Mouse (Mus musculus): ENCODE measurements at regions not wholly inside any gene's neighbourhood (a gene's known extent, or its start where the extent isn't known, plus 50 kb on each side); places are given as distances from the start of the nearest gene placed in this dataset.
A peak's percentile ranks its signal among the peaks of the same experiment; 100 is the strongest.
"Not testable (repeated sequence)": the region's sequence is repeated elsewhere in the genome, so short reads cannot be mapped to it uniquely, and the experiment has no call there.

DNA sequence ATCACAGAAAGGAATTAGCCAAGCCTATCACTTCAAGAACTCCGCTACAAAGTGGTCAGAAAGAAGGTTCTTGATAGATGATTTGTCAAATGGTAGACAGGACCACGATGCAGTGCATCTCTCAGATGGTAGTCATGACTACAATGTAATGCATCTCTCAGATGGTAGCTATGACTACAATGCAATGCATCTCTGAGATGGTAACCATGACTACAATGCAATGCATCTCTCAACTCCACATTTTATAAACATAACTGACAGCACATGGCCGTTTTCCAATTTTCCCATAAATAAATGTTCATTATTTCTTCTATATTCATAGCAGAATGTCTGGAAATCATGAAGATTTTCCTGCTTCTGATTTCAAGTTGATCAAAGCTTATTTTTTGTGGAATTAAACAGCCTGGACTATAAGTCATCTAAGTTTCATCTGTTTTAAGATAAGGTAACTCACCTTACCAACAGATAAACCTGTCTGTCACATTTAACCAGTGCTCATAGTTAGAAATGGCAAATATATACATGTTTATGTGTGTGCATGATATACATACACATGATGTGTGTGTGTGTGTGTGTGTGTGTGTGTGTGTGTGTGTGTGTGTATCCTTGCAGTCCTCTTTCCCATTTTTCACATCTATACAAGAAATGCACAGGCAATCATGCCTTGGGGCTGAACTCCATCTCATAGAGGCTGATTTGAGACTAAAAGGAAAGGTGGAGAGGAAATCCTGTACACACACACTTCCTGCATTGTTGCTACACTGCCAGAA is 122.4 kb downstream of the Phf3 start:
- no peak for DNase-seq
- intact Hi-C loops (cut with DNase I) = no loop called here

GRCm38 (mm10) chr1:30741955-30742354 is 131.8 kb downstream of the Phf3 start:
- intact Hi-C loops (cut with DNase I) = no loop called here
- no peak for DNase-seq

DNA sequence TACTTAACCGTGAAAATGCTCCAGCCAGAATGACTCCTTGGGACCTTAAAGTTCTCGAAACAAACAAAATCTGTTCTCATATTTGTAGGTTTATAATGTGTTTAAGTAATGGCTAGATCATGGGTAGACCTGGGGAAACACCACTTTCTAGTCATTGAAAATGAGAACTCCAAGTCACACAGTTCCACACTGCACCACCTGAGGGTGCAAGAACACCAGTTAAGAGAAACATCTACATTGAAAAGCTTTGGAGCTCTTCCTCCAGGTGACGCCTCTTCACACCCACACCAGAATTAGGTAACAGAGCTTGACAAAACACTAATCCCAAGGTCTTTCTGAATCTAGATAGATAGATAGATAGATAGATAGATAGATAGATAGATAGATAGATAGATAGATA is 132.9 kb downstream of the Phf3 start:
- DNase-seq = peak; percentile 3 to 5
- intact Hi-C loops (cut with DNase I) = no loop called here

- no peak for DNase-seq
- intact Hi-C loops (cut with DNase I) = no loop called here
Measured at GRCm38 (mm10) chr1:30721519-30721918, 152.2 kb downstream of the Phf3 start.

- no peak for DNase-seq
- intact Hi-C loops (cut with DNase I) = no loop called here
Measured at GRCm38 (mm10) chr1:30720829-30721228, 152.9 kb downstream of the Phf3 start.

GRCm38 (mm10) chr1:30718578-30718977 is 155.1 kb downstream of the Phf3 start:
- no peak for DNase-seq
- intact Hi-C loops (cut with DNase I) = no loop called here

- DNase-seq = no peak
- intact Hi-C loops (cut with DNase I) = no loop called here
Measured at GRCm38 (mm10) chr1:30716346-30716745, 157.4 kb downstream of the Phf3 start.

DNA sequence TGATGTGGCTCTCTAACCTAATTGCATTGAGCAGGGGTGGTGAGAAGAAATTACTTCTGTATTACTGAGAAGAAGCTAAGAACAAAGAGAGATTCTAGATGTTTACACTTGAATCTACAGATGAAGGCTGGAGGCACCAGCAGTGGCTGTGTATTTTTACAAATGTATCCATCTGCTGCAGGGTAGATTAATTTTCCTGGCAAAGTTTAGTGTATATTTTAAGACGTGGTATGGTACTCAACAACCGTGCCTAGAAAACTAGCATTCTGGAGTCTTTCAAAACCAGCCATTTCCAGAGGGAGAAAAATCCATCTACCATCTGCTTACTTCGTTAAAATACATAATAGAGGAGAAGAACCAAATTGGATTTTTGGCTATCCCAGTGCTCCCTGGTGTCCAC is 172.6 kb downstream of the Phf3 start:
- no peak for DNase-seq
- intact Hi-C loops (cut with DNase I) = no loop called here

- DNase-seq = no peak
- intact Hi-C loops (cut with DNase I) = no loop called here
Measured at GRCm38 (mm10) chr1:30700399-30701081, 173.2 kb downstream of the Phf3 start.

DNA sequence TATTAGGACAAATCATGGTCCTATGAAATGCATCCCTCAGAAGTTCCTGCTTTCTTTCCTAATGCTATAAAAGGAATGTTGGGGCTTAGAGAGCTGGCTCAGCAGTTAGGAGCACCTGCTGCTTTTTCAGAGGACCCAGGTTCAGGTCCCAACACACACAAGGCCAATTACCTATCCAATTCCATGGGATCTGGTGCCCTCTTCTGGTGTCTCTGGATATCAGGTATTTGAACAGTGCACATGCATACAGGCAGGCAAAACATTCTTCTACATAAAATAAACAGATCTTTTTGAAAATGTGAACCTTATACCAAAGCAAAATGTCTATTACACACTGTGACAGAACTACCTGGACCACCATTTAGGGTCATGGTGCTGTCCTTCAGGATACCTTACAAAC is 177.4 kb downstream of the Phf3 start:
- intact Hi-C loops (cut with DNase I) = no loop called here
- no peak for DNase-seq

GRCm38 (mm10) chr1:30685318-30685717 is 188.4 kb downstream of the Phf3 start:
- no peak for DNase-seq
- intact Hi-C loops (cut with DNase I) = no loop called here

DNA sequence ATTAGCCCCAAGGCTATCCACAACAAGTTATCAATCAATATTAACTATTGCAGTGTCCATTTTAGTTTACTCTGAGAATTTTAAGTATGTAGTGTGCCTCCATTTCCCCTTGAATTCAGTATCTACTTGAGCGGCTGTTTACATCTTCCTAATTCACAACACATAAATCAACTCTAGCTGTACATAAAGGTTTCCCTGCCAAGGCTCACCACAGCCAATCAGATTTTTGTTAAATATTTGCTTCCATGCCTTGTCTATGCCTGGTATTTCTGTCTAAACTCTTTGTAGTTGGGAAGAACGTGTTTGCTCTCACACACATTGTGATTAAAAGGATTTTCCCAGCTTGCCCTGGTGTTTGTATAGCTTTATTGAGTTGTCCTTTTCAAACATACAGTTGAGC is 189.8 kb downstream of the Phf3 start:
- no peak for DNase-seq
- intact Hi-C loops (cut with DNase I) = no loop called here

DNA sequence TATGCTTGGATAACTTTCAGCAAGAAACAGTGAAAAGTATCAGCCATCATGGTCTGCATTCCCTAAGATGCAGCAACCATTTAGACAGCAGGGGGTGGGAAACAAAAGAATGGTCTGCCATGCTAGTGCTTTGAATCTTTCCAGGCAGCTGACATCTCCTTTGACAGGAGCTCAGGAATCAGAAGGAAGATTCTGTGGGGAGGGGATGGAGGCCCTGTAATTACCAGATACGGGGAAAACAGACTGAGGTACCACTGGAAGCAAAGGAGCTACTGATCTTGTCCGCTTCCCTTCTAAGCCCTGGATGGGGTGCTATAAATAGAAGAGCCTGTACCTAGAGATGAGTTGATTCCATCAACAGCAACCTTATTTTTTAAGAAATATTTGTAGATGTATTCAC is 233.9 kb downstream of the Phf3 start:
- intact Hi-C loops (cut with DNase I) = no loop called here
- no peak for DNase-seq

- intact Hi-C loops (cut with DNase I) = no loop called here
- no peak for DNase-seq
Measured at GRCm38 (mm10) chr1:30632760-30633159, 241.0 kb downstream of the Phf3 start.

GRCm38 (mm10) chr1:30627796-30628195 is 245.9 kb downstream of the Phf3 start:
- intact Hi-C loops (cut with DNase I); DNase-seq: not testable (repeated sequence)

GRCm38 (mm10) chr1:30595122-30595730 is 278.5 kb downstream of the Phf3 start:
- no peak for DNase-seq
- intact Hi-C loops (cut with DNase I) = no loop called here

DNA sequence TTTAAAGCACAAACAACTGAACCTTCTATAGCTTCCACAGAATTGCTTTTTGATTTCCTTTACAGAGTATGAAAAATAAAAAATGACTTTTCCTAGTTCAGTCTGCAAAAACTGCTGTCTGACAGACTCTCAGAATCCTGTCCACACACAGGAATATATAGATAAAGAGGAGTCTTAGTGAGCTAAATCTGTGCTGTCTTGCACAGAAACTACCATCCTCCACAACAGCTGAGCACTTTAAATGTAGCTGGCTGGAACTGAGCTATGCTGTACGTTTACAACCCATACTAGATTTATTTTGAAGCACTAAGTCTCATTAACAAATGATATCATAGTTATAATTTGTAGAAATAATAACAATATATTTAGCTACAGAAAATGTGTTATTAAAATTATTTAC is 279.7 kb downstream of the Phf3 start:
- no peak for DNase-seq
- intact Hi-C loops (cut with DNase I) = no loop called here

GRCm38 (mm10) chr1:30590721-30591120 is 283.0 kb downstream of the Phf3 start:
- DNase-seq = no peak
- intact Hi-C loops (cut with DNase I) = no loop called here

GRCm38 (mm10) chr1:30588885-30589284 is 284.8 kb downstream of the Phf3 start:
- intact Hi-C loops (cut with DNase I) = no loop called here
- no peak for DNase-seq

- DNase-seq = no peak
- intact Hi-C loops (cut with DNase I) = no loop called here
Measured at GRCm38 (mm10) chr1:30588336-30588735, 285.4 kb downstream of the Phf3 start.

DNA sequence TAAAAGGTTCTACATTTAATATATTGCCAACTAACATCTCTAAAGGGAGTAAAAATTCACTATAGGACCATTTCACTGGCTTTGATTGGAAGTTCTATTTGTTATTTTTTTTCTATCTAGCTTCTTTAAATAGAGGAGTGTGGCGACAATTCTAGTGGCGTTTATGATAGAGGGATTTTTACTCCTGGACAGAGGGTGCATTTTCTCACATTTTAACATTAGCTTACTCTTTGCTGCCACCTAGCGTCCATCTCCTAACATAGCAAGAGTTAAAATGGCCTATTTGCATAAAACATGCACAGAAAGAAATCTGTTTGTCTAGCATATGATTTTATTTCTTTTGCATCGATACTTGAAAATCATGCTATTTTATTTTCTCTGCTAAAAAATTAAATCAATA is 288.9 kb downstream of the Phf3 start:
- no peak for DNase-seq
- intact Hi-C loops (cut with DNase I) = no loop called here

DNA sequence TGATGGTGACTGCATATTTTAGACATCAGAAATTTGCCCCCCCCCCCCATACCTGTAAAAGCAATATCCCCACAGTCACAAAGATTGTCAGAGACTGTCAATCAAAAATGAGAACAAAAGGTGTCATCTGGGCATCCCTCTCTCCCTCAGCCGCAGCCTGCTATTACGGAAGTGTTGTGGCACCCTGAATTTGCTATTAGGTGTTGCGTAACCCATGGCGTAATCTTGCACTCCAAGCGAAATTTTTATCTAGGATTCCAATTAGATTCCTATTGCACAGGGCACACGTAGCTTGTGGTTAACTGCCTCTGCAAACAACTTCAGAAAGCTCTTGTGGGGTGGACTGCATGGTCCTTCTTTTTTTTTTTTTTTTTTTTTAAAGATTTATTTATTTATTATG is 289.9 kb downstream of the Phf3 start:
- DNase-seq = no peak
- intact Hi-C loops (cut with DNase I) = no loop called here
